Mouse (Mus musculus) kidney, adult 2 months (tissue): ENCODE results near the gene Ank.

Experiments
- CTCF ChIP-seq: fragments of 200-500 bp; conservative IDR thresholded peaks from 2 replicates; pipeline ENCODE4 v1.5.1; 2011; ENCODE audit warnings: low read depth, mild to moderate bottlenecking, control low read depth, low read length, moderate library complexity, mixed read lengths; ENCODE audit not compliant: insufficient read depth, insufficient read length
- POLR2A ChIP-seq: fragments of 200-500 bp; IDR thresholded peaks from one replicate; pipeline ENCODE4 v1.6.1; 2011; ENCODE audit warnings: low read depth, low read length, control low read depth

DNA sequence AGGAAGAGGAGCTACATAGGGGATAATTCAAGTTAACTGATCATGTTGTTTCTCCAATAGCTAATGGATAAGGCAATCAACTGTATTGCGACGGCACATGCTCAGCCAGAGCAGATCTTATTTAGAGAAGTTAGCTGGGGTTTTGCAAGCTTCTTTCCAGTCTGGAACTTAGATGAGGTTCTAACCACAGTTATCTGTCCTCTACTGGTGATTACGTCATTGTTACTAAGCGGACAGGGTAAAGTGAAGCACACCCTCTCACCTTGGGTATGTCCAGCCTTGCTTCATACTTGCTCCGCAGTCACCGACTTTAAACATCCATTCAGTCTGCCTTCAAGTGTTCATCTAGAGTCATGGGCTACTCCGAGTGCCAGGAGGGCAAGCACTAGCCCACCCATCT is 53.4 kb downstream of the Ank start:
- TF ChIP-seq CTCF (no peak), POLR2A (no peak)
